Mouse (Mus musculus) liver, embryonic 14.5 days (tissue): ENCODE data around the gene Vmn1r196. TPM values are rescaled to one million over a fixed set of nuclear protein-coding genes. Genes with fewer than 3 reads are reported as not detected.

Experiments used
- ATAC-seq: fragments of 200-750 bp; cut with Nextera tagmentation; 2 replicates; pipeline ENCODE4 v1.8.0; 2017; ENCODE audit warnings: moderate number of reproducible peaks, mild to moderate bottlenecking, moderate library complexity; ENCODE audit not compliant: insufficient read depth
- DNase-seq, 3 experiments: peaks; one replicate each; pipeline ENCODE4 v3.0.0-alpha.2; 2012 to 2013; ENCODE audit warnings: low read depth in 3 of 3, low spot score in 3 of 3
- H3K27ac ChIP-seq: fragments of 300-500 bp; sonication (generic); 2 replicates; pipeline ENCODE4 v1.5.1; 2014; ENCODE audit warnings: moderate library complexity, mild to moderate bottlenecking, control low read depth, inconsistent platforms
- H3K27me3 ChIP-seq: fragments of 300-500 bp; sonication (generic); 2 replicates; pipeline ENCODE4 v1.6.1; 2014; ENCODE audit warnings: mild to moderate bottlenecking, low read length, moderate library complexity; ENCODE audit not compliant: control insufficient read depth, insufficient read depth
- H3K36me3 ChIP-seq: fragments of 300-500 bp; sonication (generic); replicated peaks from 2 replicates; pipeline ENCODE4 v1.6.1; 2014; ENCODE audit warnings: low read depth; ENCODE audit not compliant: control insufficient read depth, insufficient read depth
- H3K4me1 ChIP-seq, 2 experiments: fragments of 200-500 bp in 1 of 2; fragments of 300-500 bp in 1 of 2; sonication (generic) in 1 of 2; replicated peaks; 2 replicates each; pipeline ENCODE4 v1.6.1; 2012 to 2014; ENCODE audit warnings: antibody characterized with exemption in 1 of 2, inconsistent platforms in 1 of 2, low read length in 1 of 2; ENCODE audit not compliant: control insufficient read depth in 2 of 2, insufficient read depth in 2 of 2
- H3K4me2 ChIP-seq: fragments of 300-500 bp; sonication (generic); 2 replicates; pipeline ENCODE4 v1.6.1; 2014; ENCODE audit warnings: low read depth, mild to moderate bottlenecking, control low read depth, moderate library complexity
- H3K4me3 ChIP-seq, 2 experiments: fragments of 200-500 bp in 1 of 2; fragments of 300-500 bp in 1 of 2; sonication (generic) in 1 of 2; 2 replicates each; pipeline ENCODE4 v1.5.1; 2012 to 2014; ENCODE audit warnings: low read depth in 2 of 2, low read length in 2 of 2, mild to moderate bottlenecking in 2 of 2, control low read depth in 1 of 2, inconsistent platforms in 1 of 2, moderate library complexity in 1 of 2; ENCODE audit not compliant: insufficient read depth in 1 of 2
- H3K9ac ChIP-seq: fragments of 300-500 bp; sonication (generic); replicated peaks from 2 replicates; pipeline ENCODE4 v1.6.1; 2014; ENCODE audit warnings: mild to moderate bottlenecking, control low read depth, moderate library complexity
- H3K9me3 ChIP-seq: fragments of 300-500 bp; sonication (generic); 2 replicates; pipeline ENCODE4 v1.6.1; 2016; ENCODE audit warnings: low read length, mixed read lengths; ENCODE audit not compliant: control insufficient read depth
- CTCF ChIP-seq: IDR thresholded peaks from 2 replicates; pipeline ENCODE4 v1.5.1; 2016; ENCODE audit warnings: antibody characterized with exemption, low read depth, control low read depth
- EP300 ChIP-seq: IDR thresholded peaks from 2 replicates; pipeline ENCODE4 v1.6.1; 2016; ENCODE audit warnings: antibody characterized with exemption, low read depth
- WGBS: fragments of 180-500 bp; shearing (Covaris S2); extraction: QIAGEN DNeasy Blood & Tissue Kit; methylation state at CpG from one replicate; pipeline ENCODE4 v1.1.7; 2014; ENCODE audit not compliant: insufficient replicate concordance; 5-methylcytosine and 5-hydroxymethylcytosine counted together
- polyA plus RNA-seq, 2 experiments: library from polyadenylated mRNA; depleted of rRNA in 1 of 2; stranded (reverse) in 1 of 2; unstranded in 1 of 2; fragments of >200 nt; fragmentation: Nextera tagmentation in 1 of 2; extraction: Ambion mirVana in 1 of 2; gene quantifications; 2 replicates each; pipeline versions ENCODE4 v1.2.1 to v1.2.3; 2012 to 2014

Vmn1r196 gene
- polyA plus RNA-seq, 2 experiments, result not detected

DNA sequence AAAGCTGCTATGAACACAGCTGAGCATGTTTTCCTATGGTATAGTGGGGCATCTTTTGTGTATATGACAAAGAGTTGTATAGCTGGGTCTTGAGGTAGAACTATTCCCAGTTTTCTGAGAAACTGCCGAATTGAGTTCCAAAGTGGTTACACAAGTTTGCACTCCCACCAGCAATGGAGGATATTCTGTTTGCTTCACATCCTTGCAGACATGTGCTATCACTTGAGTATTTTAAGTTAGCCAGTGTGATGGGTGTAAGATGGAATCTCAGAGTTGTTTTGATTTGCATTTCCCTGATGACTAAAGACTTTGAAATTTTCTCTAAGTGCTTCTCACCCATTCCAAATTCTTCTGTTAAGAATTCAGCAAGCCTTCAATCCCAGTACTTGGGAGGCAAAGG, 45.8 kb downstream of the Vmn1r196 start:
- Histone ChIP-seq H3K9ac (no peak overlapping the region), H3K4me3 (no peak overlapping the region), H3K27me3 (no peaks in the 10 kb centered on the region), H3K9me3 (no peaks in the 10 kb centered on the region), H3K4me2 (no peak overlapping the region), H3K27ac (no peak overlapping the region), H3K36me3 (no peaks in the 10 kb centered on the region), H3K4me1 (no peaks in the 10 kb centered on the region)
- WGBS, result 50% methylated on average over 1 of the region's 1 CpGs
- ATAC-seq, result no peak
- TF ChIP-seq EP300 (no peak), CTCF (no peak)
- no peak for DNase-seq

Other genes with a start within 250 kb of the Vmn1r196 start
- gene Hist1h4i, start 248.6 kb upstream of the Vmn1r196 start, polyA plus RNA-seq (2012; rRNA removed), result 66.4 and 87.2 TPM in 2 replicates
- 36.5 and 47.8 TPM in 2 replicates for gene Hist1h4i, start 248.6 kb upstream of the Vmn1r196 start, polyA plus RNA-seq (2014; fragmentation: Nextera tagmentation; extraction: Ambion mirVana)
- gene Hist1h2ag, start 247.0 kb upstream of the Vmn1r196 start, polyA plus RNA-seq (2012; rRNA removed), result 35.2 and 55.3 TPM in 2 replicates
- 15.5 and 18.0 TPM in 2 replicates for gene Hist1h2ag, start 247.0 kb upstream of the Vmn1r196 start, polyA plus RNA-seq (2014; fragmentation: Nextera tagmentation; extraction: Ambion mirVana)
- gene Hist1h2bj, start 246.7 kb upstream of the Vmn1r196 start, polyA plus RNA-seq (2012; rRNA removed), result 21.4 and 38.1 TPM in 2 replicates
- 11.2 and 12.4 TPM in 2 replicates for gene Hist1h2bj, start 246.7 kb upstream of the Vmn1r196 start, polyA plus RNA-seq (2014; fragmentation: Nextera tagmentation; extraction: Ambion mirVana)
- not detected in 2 replicates for gene Vmn1r188, start 205.5 kb upstream of the Vmn1r196 start, polyA plus RNA-seq (2012; rRNA removed)
- gene Vmn1r188, start 205.5 kb upstream of the Vmn1r196 start, polyA plus RNA-seq (2014; fragmentation: Nextera tagmentation; extraction: Ambion mirVana), result not detected in 2 replicates
- gene Vmn1r189, start 184.1 kb upstream of the Vmn1r196 start, polyA plus RNA-seq (2012; rRNA removed), result not detected in 2 replicates
- not detected in 2 replicates for gene Vmn1r189, start 184.1 kb upstream of the Vmn1r196 start, polyA plus RNA-seq (2014; fragmentation: Nextera tagmentation; extraction: Ambion mirVana)
- not detected in 2 replicates for gene Vmn1r191, start 106.0 kb upstream of the Vmn1r196 start, polyA plus RNA-seq (2012; rRNA removed)
- not detected in 2 replicates for gene Vmn1r191, start 106.0 kb upstream of the Vmn1r196 start, polyA plus RNA-seq (2014; fragmentation: Nextera tagmentation; extraction: Ambion mirVana)
- gene Vmn1r192, start 98.8 kb upstream of the Vmn1r196 start, polyA plus RNA-seq (2012; rRNA removed), result not detected in 2 replicates
- gene Vmn1r192, start 98.8 kb upstream of the Vmn1r196 start, polyA plus RNA-seq (2014; fragmentation: Nextera tagmentation; extraction: Ambion mirVana), result not detected in 2 replicates
- gene Vmn1r193, start 66.8 kb upstream of the Vmn1r196 start, polyA plus RNA-seq (2012; rRNA removed), result not detected in 2 replicates
- gene Vmn1r193, start 66.8 kb upstream of the Vmn1r196 start, polyA plus RNA-seq (2014; fragmentation: Nextera tagmentation; extraction: Ambion mirVana), result not detected in 2 replicates
- not detected in 2 replicates for gene Vmn1r194, start 45.7 kb upstream of the Vmn1r196 start, polyA plus RNA-seq (2012; rRNA removed)
- not detected in 2 replicates for gene Vmn1r194, start 45.7 kb upstream of the Vmn1r196 start, polyA plus RNA-seq (2014; fragmentation: Nextera tagmentation; extraction: Ambion mirVana)
- not detected in 2 replicates for gene Vmn1r195, start 19.4 kb upstream of the Vmn1r196 start, polyA plus RNA-seq (2012; rRNA removed)
- gene Vmn1r195, start 19.4 kb upstream of the Vmn1r196 start, polyA plus RNA-seq (2014; fragmentation: Nextera tagmentation; extraction: Ambion mirVana), result not detected in 2 replicates
- not detected in 2 replicates for gene Vmn1r197, start 34.7 kb downstream of the Vmn1r196 start, polyA plus RNA-seq (2012; rRNA removed)
- not detected in 2 replicates for gene Vmn1r197, start 34.7 kb downstream of the Vmn1r196 start, polyA plus RNA-seq (2014; fragmentation: Nextera tagmentation; extraction: Ambion mirVana)
- gene Vmn1r198, start 60.4 kb downstream of the Vmn1r196 start, polyA plus RNA-seq (2012; rRNA removed), result not detected in 2 replicates
- gene Vmn1r198, start 60.4 kb downstream of the Vmn1r196 start, polyA plus RNA-seq (2014; fragmentation: Nextera tagmentation; extraction: Ambion mirVana), result not detected in 2 replicates
- gene Vmn1r199, start 89.9 kb downstream of the Vmn1r196 start, polyA plus RNA-seq (2012; rRNA removed), result not detected in 2 replicates
- not detected in 2 replicates for gene Vmn1r199, start 89.9 kb downstream of the Vmn1r196 start, polyA plus RNA-seq (2014; fragmentation: Nextera tagmentation; extraction: Ambion mirVana)
- gene Vmn1r200, start 100.5 kb downstream of the Vmn1r196 start, polyA plus RNA-seq (2012; rRNA removed), result not detected in 2 replicates
- gene Vmn1r200, start 100.5 kb downstream of the Vmn1r196 start, polyA plus RNA-seq (2014; fragmentation: Nextera tagmentation; extraction: Ambion mirVana), result not detected in 2 replicates
- not detected in 2 replicates for gene Vmn1r201, start 182.0 kb downstream of the Vmn1r196 start, polyA plus RNA-seq (2012; rRNA removed)
- not detected in 2 replicates for gene Vmn1r201, start 182.0 kb downstream of the Vmn1r196 start, polyA plus RNA-seq (2014; fragmentation: Nextera tagmentation; extraction: Ambion mirVana)
- gene Vmn1r202, start 215.5 kb downstream of the Vmn1r196 start, polyA plus RNA-seq (2012; rRNA removed), result not detected in 2 replicates
- gene Vmn1r202, start 215.5 kb downstream of the Vmn1r196 start, polyA plus RNA-seq (2014; fragmentation: Nextera tagmentation; extraction: Ambion mirVana), result not detected in 2 replicates
- gene Vmn1r203, start 228.2 kb downstream of the Vmn1r196 start, polyA plus RNA-seq (2012; rRNA removed), result not detected in 2 replicates
- not detected in 2 replicates for gene Vmn1r203, start 228.2 kb downstream of the Vmn1r196 start, polyA plus RNA-seq (2014; fragmentation: Nextera tagmentation; extraction: Ambion mirVana)